Mouse (Mus musculus) intestine, embryonic 14.5 days (tissue): ENCODE data around the gene Klhl1. TPM values are rescaled to one million over a fixed set of nuclear protein-coding genes. Genes with fewer than 3 reads are reported as not detected.
"Not testable (repeated sequence)": the region's sequence is repeated elsewhere in the genome, so short reads cannot be mapped to it uniquely, and the experiment has no call there.

Experiments used
- ATAC-seq: fragments of 200-750 bp; cut with Nextera tagmentation; replicated peaks from 2 replicates; pipeline ENCODE4 v1.8.0; 2017; ENCODE audit warnings: low read depth, moderate number of reproducible peaks, moderate TSS enrichment, moderate library complexity; ENCODE audit not compliant: low FRiP score, low TSS enrichment
- DNase-seq: peaks from one replicate; pipeline ENCODE4 v3.0.0-alpha.2; 2018; ENCODE audit warnings: low spot score
- H3K27ac ChIP-seq: fragments of 300-500 bp; sonication (generic); 2 replicates; pipeline ENCODE4 v1.5.1; 2014; ENCODE audit warnings: low read depth, mild to moderate bottlenecking, control low read depth
- H3K27me3 ChIP-seq: fragments of 300-500 bp; sonication (generic); replicated peaks from 2 replicates; pipeline ENCODE4 v1.6.1; 2014; ENCODE audit warnings: low read length, control low read depth; ENCODE audit not compliant: control insufficient read depth, insufficient read depth
- H3K36me3 ChIP-seq: fragments of 300-500 bp; sonication (generic); 2 replicates; pipeline ENCODE4 v1.6.1; 2014; ENCODE audit warnings: low read length, control low read depth; ENCODE audit not compliant: control insufficient read depth, insufficient read depth
- H3K4me1 ChIP-seq: fragments of 300-500 bp; sonication (generic); replicated peaks from 2 replicates; pipeline ENCODE4 v1.6.1; 2014; ENCODE audit warnings: low read length, control low read depth, mixed read lengths; ENCODE audit not compliant: control insufficient read depth, insufficient read depth
- H3K4me2 ChIP-seq: fragments of 300-500 bp; sonication (generic); 2 replicates; pipeline ENCODE4 v1.6.1; 2014; ENCODE audit warnings: low read length
- H3K4me3 ChIP-seq: fragments of 300-500 bp; sonication (generic); 2 replicates; pipeline ENCODE4 v1.5.1; 2014; ENCODE audit warnings: low read depth, low read length, control low read depth, mixed read lengths
- H3K9ac ChIP-seq: fragments of 300-500 bp; sonication (generic); 2 replicates; pipeline ENCODE4 v1.6.1; 2014; ENCODE audit warnings: mild to moderate bottlenecking, low read length
- H3K9me3 ChIP-seq: fragments of 300-500 bp; sonication (generic); 2 replicates; pipeline ENCODE4 v1.6.1; 2016; ENCODE audit warnings: low read length, control low read depth; ENCODE audit not compliant: control insufficient read depth
- WGBS: fragments of 180-500 bp; shearing (Covaris S2); extraction: QIAGEN DNeasy Blood & Tissue Kit; methylation state at CpG from one replicate; pipeline ENCODE4 v1.1.7; 2014; 5-methylcytosine and 5-hydroxymethylcytosine counted together
- polyA plus RNA-seq: library from polyadenylated mRNA; unstranded; fragments of >200 nt; fragmentation: Nextera tagmentation; extraction: Ambion mirVana; gene quantifications from 2 replicates; pipeline ENCODE4 v1.2.1, GENCODE M21; 2014

Gene Klhl1
- polyA plus RNA-seq, 1 experiment from 2014 or later, result 0.74 TPM

DNA sequence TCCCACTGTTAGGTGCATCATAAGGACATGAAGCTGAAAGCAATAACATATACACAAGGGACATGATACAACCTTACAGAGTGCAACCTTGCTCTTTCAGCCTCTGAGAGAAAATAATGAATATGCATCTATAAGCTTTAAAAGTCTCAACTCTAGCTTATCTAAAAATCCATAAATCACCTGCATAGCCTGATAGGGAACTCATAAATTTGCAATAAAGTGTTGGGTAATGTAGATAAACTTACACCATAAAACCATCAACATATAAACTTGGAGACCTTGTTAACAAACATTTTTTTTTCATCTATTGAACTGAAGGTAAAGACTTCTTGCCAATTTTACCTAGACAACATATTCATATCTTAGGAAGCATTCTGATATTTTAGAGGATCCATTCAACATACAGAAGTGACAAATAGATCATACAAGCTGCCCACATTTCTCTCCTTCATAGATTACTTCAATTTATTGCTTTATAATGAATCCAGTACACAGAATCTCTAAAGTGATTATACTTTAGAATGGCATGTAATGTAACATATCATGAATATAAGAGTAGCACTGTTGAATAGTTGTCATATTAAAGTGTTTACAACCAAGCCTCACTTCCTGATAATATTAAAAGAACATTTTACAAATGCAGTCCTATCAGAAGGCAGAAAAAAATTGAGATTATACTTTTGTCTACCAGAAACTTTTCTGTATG lies 126.7 kb downstream of the Klhl1 start:
- no peaks in the 10 kb centered on the region for H3K4me1 ChIP-seq
- no peak overlapping the region for H3K4me2 ChIP-seq
- H3K9me3 ChIP-seq, result no peaks in the 10 kb centered on the region
- ATAC-seq, result no peak
- no peak overlapping the region for H3K27ac ChIP-seq
- no peaks in the 10 kb centered on the region for H3K36me3 ChIP-seq
- DNase-seq, result no peak
- no peaks in the 10 kb centered on the region for H3K27me3 ChIP-seq
- H3K4me3 ChIP-seq, result no peak overlapping the region
- H3K9ac ChIP-seq, result no peak overlapping the region

GRCm38 (mm10) chr14:96362727-96363126 lies 156.2 kb downstream of the Klhl1 start:
- no peak overlapping the region for H3K4me2 ChIP-seq
- H3K4me3 ChIP-seq, result no peak overlapping the region
- no peaks in the 10 kb centered on the region for H3K27me3 ChIP-seq
- DNase-seq (no peak), ATAC-seq (no peak)
- no peaks in the 10 kb centered on the region for H3K9me3 ChIP-seq
- no peak overlapping the region for H3K27ac ChIP-seq
- no peaks in the 10 kb centered on the region for H3K4me1 ChIP-seq
- no peak overlapping the region for H3K9ac ChIP-seq
- 89% methylated on average over 3 of the region's 3 CpGs for WGBS
- no peaks in the 10 kb centered on the region for H3K36me3 ChIP-seq

- H3K9ac ChIP-seq, result no peak overlapping the region
- H3K4me2 ChIP-seq, result no peak overlapping the region
- no peaks in the 10 kb centered on the region for H3K9me3 ChIP-seq
- no peak overlapping the region for H3K4me3 ChIP-seq
- no peaks in the 10 kb centered on the region for H3K36me3 ChIP-seq
- ATAC-seq, result no peak
- no peak overlapping the region for H3K27ac ChIP-seq
- no peak for DNase-seq
- 83% methylated on average over 1 of the region's 1 CpGs for WGBS
- H3K4me1 ChIP-seq, result no peaks in the 10 kb centered on the region
- no peaks in the 10 kb centered on the region for H3K27me3 ChIP-seq
These were observed 170.7 kb downstream of the Klhl1 start for GRCm38 (mm10) chr14:96348220-96348619.

- WGBS, result 72% methylated on average over 4 of the region's 4 CpGs
- no peak overlapping the region for H3K9ac ChIP-seq
- H3K36me3 ChIP-seq, result no peaks in the 10 kb centered on the region
- H3K4me3 ChIP-seq, result no peak overlapping the region
- H3K27me3 ChIP-seq, result no peaks in the 10 kb centered on the region
- H3K4me1 ChIP-seq, result no peaks in the 10 kb centered on the region
- DNase-seq (no peak), ATAC-seq (no peak)
- H3K9me3 ChIP-seq, result no peaks in the 10 kb centered on the region
- no peak overlapping the region for H3K27ac ChIP-seq
- H3K4me2 ChIP-seq, result no peak overlapping the region
These were observed 187.8 kb downstream of the Klhl1 start for GRCm38 (mm10) chr14:96331069-96331468.

- H3K4me1 ChIP-seq, result no peaks in the 10 kb centered on the region
- WGBS, result 64% methylated on average over 6 of the region's 6 CpGs
- DNase-seq, result no peak
- H3K27ac ChIP-seq, result no peak overlapping the region
- H3K9ac ChIP-seq, result no peak overlapping the region
- H3K27me3 ChIP-seq, result no peaks in the 10 kb centered on the region
- no peaks in the 10 kb centered on the region for H3K36me3 ChIP-seq
- no peak overlapping the region for H3K4me2 ChIP-seq
- no peaks in the 10 kb centered on the region for H3K9me3 ChIP-seq
- ATAC-seq, result no peak
- no peak overlapping the region for H3K4me3 ChIP-seq
These were observed 301.0 kb downstream of the Klhl1 start for GRCm38 (mm10) chr14:96217805-96218441.

DNA sequence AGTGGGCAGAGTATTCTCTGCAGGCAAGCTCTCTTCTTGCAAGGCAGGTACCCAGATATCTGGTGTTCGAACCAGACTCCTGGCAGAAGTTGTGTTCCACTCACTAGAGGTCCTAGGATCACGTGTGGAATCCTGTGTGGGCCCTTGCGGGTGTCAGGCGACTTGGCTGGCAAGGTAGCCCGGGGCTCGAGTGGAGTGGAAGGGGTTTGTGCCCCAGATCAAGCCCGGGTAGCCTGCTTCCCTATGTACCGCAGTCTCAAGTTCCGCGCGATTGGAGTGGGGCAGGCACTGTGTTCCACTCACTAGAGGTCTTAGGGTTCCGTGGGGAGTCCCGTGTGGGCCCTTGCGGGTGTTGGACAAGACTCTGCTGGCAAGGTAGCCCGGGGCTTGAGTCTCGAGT lies 324.1 kb downstream of the Klhl1 start:
- H3K4me2 ChIP-seq, ATAC-seq, H3K4me3 ChIP-seq, H3K4me1 ChIP-seq, DNase-seq, H3K27ac ChIP-seq, H3K36me3 ChIP-seq, H3K9me3 ChIP-seq, H3K27me3 ChIP-seq, H3K9ac ChIP-seq: not testable (repeated sequence)
- WGBS, result 89% methylated on average over 14 of the region's 16 CpGs

GRCm38 (mm10) chr14:96174546-96174945 lies 344.4 kb downstream of the Klhl1 start:
- no peak overlapping the region for H3K4me3 ChIP-seq
- H3K4me2 ChIP-seq, result no peak overlapping the region
- 78% methylated on average over 2 of the region's 2 CpGs for WGBS
- no peaks in the 10 kb centered on the region for H3K27me3 ChIP-seq
- ATAC-seq, result no peak
- no peaks in the 10 kb centered on the region for H3K9me3 ChIP-seq
- no peak overlapping the region for H3K27ac ChIP-seq
- H3K4me1 ChIP-seq, result no peaks in the 10 kb centered on the region
- no peak overlapping the region for H3K9ac ChIP-seq
- DNase-seq, result no peak
- no peaks in the 10 kb centered on the region for H3K36me3 ChIP-seq

- Histone ChIP-seq H3K4me1 (no peaks in the 10 kb centered on the region), H3K9ac (no peak overlapping the region), H3K27me3 (no peaks in the 10 kb centered on the region), H3K4me2 (no peak overlapping the region), H3K4me3 (no peak overlapping the region), H3K36me3 (no peaks in the 10 kb centered on the region), H3K9me3 (no peaks in the 10 kb centered on the region), H3K27ac (no peak overlapping the region)
- ATAC-seq (no peak), DNase-seq (no peak)
- 77% methylated on average over 9 of the region's 9 CpGs for WGBS
These were observed 375.8 kb downstream of the Klhl1 start for GRCm38 (mm10) chr14:96143137-96143536.

GRCm38 (mm10) chr14:96140246-96140645 lies 378.7 kb downstream of the Klhl1 start:
- no peak overlapping the region for H3K9ac ChIP-seq
- no peak for ATAC-seq
- 84% methylated on average over 2 of the region's 2 CpGs for WGBS

More at GRCm38 (mm10) chr14:96140246-96140645, 378.7 kb downstream of the Klhl1 start:
- no peak overlapping the region for H3K4me3 ChIP-seq
- DNase-seq, result no peak
- no peaks in the 10 kb centered on the region for H3K9me3 ChIP-seq
- no peak overlapping the region for H3K4me2 ChIP-seq
- no peak overlapping the region for H3K27ac ChIP-seq
- no peaks in the 10 kb centered on the region for H3K4me1 ChIP-seq
- H3K27me3 ChIP-seq, result no peaks in the 10 kb centered on the region
- H3K36me3 ChIP-seq, result no peaks in the 10 kb centered on the region
